Mouse (Mus musculus) liver, embryonic 15.5 days (tissue): ENCODE measurements at regions not wholly inside any gene's neighbourhood (a gene's known extent, or its start where the extent isn't known, plus 50 kb on each side); places are given as distances from the start of the nearest gene placed in this dataset.

Source experiments
- ATAC-seq: fragments of 200-750 bp; cut with Nextera tagmentation; 2 replicates; pipeline ENCODE4 v1.8.0; 2017; ENCODE audit warnings: moderate number of reproducible peaks, mild to moderate bottlenecking, moderate library complexity; ENCODE audit not compliant: insufficient read depth
- H3K27ac ChIP-seq: fragments of 300-500 bp; sonication (generic); replicated peaks from 2 replicates; pipeline ENCODE4 v1.5.1; 2015; ENCODE audit warnings: mild to moderate bottlenecking, inconsistent platforms
- H3K27me3 ChIP-seq: fragments of 300-500 bp; sonication (generic); 2 replicates; pipeline ENCODE4 v1.6.1; 2015; ENCODE audit warnings: mild to moderate bottlenecking, inconsistent platforms
- H3K36me3 ChIP-seq: fragments of 300-500 bp; sonication (generic); replicated peaks from 2 replicates; pipeline ENCODE4 v1.6.1; 2015; ENCODE audit warnings: moderate library complexity, mild to moderate bottlenecking, inconsistent platforms
- H3K4me1 ChIP-seq: fragments of 300-500 bp; sonication (generic); replicated peaks from 2 replicates; pipeline ENCODE4 v1.6.1; 2015; ENCODE audit warnings: inconsistent platforms
- H3K4me2 ChIP-seq: fragments of 300-500 bp; sonication (generic); 2 replicates; pipeline ENCODE4 v1.6.1; 2015; ENCODE audit warnings: moderate library complexity, mild to moderate bottlenecking, inconsistent platforms
- H3K4me3 ChIP-seq: fragments of 300-500 bp; sonication (generic); replicated peaks from 2 replicates; pipeline ENCODE4 v1.5.1; 2015; ENCODE audit warnings: mild to moderate bottlenecking, inconsistent platforms
- H3K9ac ChIP-seq: fragments of 300-500 bp; sonication (generic); 2 replicates; pipeline ENCODE4 v1.6.1; 2015; ENCODE audit warnings: moderate library complexity, mild to moderate bottlenecking, inconsistent platforms
- H3K9me3 ChIP-seq: fragments of 300-500 bp; sonication (generic); replicated peaks from 2 replicates; pipeline ENCODE4 v1.6.1; 2016; ENCODE audit warnings: inconsistent platforms
- WGBS: fragments of 180-500 bp; shearing (Covaris S2); methylation state at CpG from one replicate; pipeline ENCODE4 v1.1.7; 2015; ENCODE audit warnings: mixed read lengths; ENCODE audit not compliant: insufficient replicate concordance; 5-methylcytosine and 5-hydroxymethylcytosine counted together

DNA sequence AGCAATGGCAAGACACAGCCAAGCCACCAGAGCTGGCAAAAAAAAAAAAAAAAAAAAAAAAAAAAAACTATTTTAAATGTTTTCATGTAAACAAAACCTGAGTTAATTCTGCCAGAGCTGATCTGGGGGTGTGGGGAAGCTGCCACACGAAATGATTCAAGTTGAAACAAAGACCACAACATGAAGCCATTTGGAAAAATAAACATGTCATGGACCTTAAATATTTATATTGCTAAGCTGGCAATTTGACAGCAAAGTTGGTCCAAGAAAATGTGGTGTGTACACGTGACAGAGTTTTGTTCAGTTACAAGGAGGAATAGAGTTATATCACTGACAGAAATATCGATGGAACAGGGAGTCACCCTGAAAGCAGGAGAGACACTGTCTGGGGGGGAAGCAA is 67.1 kb upstream of the Cdh5 start:
- Histone ChIP-seq H3K27ac (no peak overlapping the region), H3K36me3 (no peaks in the 10 kb centered on the region), H3K4me2 (no peak overlapping the region), H3K9me3 (no peaks in the 10 kb centered on the region), H3K4me1 (no peaks in the 10 kb centered on the region), H3K4me3 (no peak overlapping the region), H3K27me3 (no peaks in the 10 kb centered on the region), H3K9ac (no peak overlapping the region)
- ATAC-seq, result no peak
- 48% methylated on average over 3 of the region's 3 CpGs for WGBS

DNA sequence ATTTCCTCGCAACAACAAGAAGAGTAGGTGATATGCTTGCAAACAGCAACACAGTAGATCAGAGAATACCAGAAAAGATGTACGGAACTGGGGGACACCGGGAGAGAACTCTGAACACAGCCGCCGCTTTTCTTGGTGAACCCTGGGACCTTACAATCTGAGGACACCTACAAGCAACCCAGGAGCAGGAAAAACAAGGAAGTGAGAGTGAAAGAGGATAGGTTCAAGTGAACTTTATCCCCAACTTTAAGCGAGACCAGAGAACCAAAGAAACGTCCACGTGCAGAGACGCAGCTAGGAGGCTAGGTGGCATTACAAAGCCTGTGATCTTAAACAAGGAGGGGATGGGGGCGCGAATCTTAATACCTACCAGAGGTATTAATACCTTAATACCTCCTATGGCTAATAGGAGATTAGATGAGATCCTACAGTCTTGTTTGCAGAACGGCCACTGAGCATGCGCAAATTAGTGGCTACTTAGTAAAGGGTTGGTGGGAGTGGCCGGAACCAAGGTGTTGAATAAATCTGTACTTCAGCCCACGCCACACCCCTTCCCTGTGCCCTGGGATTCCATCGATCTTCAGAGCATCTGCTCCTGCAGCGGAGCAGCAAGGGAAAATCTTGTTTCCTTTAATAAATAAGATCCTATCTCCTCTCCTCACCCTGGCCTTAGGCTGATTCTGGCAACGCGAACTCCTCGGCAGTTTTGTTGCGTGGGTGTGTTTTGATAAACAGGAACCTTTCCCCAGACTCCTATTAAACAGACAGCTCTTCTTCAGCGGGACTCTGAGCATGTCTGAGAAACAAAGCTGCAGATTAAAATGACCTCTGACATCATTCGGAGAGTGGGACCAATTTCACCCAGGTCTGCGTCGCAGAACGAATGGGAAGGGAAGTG is 64.6 kb upstream of the Cdh5 start:
- WGBS, result 64% methylated on average over 26 of the region's 26 CpGs
- ATAC-seq, result no peak

DNA sequence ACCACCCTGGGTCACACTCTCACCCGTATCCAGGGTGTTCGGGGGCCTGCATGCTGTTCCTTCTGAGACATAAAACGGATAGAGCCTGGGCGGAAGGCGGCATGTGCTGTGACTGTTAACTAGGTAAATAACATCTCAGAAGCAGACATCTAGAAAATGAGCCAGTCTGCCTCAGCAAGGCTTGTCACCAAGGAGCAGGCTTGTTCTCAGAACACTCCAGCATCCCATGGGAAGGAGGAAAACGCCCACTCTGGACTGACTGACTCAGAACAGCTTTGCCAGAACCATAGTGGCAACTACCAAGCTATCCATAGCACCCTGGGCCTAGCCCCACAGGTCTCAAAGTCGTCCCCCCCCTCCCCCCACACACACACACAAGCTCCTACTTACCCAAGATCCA is 63.8 kb upstream of the Cdh5 start:
- Histone ChIP-seq H3K9me3 (no peaks in the 10 kb centered on the region), H3K4me3 (no peak overlapping the region), H3K9ac (no peak overlapping the region), H3K4me2 (no peak overlapping the region), H3K27me3 (no peaks in the 10 kb centered on the region), H3K4me1 (no peaks in the 10 kb centered on the region), H3K36me3 (no peaks in the 10 kb centered on the region), H3K27ac (no peak overlapping the region)
- WGBS, result 63% methylated on average over 7 of the region's 7 CpGs
- no peak for ATAC-seq

More for the DNA sequence above, 64.6 kb upstream of the Cdh5 start:
- H3K4me2 ChIP-seq, result no peak overlapping the region
- H3K9ac ChIP-seq, result no peak overlapping the region
- no peaks in the 10 kb centered on the region for H3K4me1 ChIP-seq
- no peak overlapping the region for H3K27ac ChIP-seq
- no peak overlapping the region for H3K4me3 ChIP-seq
- no peaks in the 10 kb centered on the region for H3K9me3 ChIP-seq
- H3K36me3 ChIP-seq, result no peaks in the 10 kb centered on the region
- no peaks in the 10 kb centered on the region for H3K27me3 ChIP-seq

DNA sequence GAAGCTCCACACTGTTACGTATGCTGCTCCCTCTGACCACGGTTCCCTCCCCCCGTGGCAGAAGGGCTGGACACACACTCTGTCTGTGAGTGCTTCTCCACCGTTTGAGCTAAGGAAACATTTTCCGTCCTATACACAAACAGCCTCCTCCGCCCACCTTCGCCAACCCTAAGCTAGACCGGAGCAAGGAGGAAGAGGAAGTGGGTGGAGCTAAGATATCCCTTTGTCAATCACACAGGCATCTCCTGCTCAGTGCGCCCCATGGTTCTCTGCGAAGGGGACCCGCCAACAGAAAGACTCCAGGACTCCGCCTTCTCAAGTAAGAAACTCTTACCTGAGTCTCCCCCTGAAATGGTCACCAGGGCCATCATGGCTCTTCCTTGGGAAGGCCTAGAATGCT is 61.9 kb upstream of the Cdh5 start:
- Histone ChIP-seq H3K27ac (no peak overlapping the region), H3K9me3 (no peaks in the 10 kb centered on the region), H3K36me3 (no peaks in the 10 kb centered on the region), H3K4me1 (no peaks in the 10 kb centered on the region), H3K4me3 (no peak overlapping the region), H3K9ac (no peak overlapping the region), H3K4me2 (peak overlapping the region; percentile 15; the same call in 1 of the 2 replicates), H3K27me3 (no peaks in the 10 kb centered on the region)
- ATAC-seq, result no peak
- WGBS, result 23% methylated on average over 12 of the region's 12 CpGs

DNA sequence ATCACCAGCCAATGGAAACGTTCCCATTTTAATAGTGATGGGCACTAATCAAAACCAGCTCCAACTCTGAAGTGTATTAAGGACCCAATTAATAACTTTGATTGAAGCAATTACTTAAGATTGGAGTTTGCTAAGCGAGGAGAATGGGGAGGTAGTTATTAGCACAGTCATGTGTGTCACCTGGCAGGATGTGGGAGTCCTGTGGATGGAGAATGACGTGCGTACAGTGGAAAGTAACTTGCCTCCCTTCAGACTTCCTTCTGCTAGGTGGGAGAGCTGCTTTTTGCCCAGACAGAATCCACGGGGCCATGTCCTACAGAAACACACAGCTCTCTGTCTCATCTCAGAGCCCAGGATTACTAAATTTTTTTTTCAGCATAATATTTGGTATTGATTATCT is 59.9 kb upstream of the Cdh5 start:
- Histone ChIP-seq H3K4me2 (no peak overlapping the region), H3K4me1 (no peaks in the 10 kb centered on the region), H3K36me3 (no peaks in the 10 kb centered on the region), H3K9ac (no peak overlapping the region), H3K27ac (no peak overlapping the region), H3K4me3 (no peak overlapping the region), H3K27me3 (no peaks in the 10 kb centered on the region), H3K9me3 (no peaks in the 10 kb centered on the region)
- ATAC-seq, result no peak
- 53% methylated on average over 5 of the region's 5 CpGs for WGBS

DNA sequence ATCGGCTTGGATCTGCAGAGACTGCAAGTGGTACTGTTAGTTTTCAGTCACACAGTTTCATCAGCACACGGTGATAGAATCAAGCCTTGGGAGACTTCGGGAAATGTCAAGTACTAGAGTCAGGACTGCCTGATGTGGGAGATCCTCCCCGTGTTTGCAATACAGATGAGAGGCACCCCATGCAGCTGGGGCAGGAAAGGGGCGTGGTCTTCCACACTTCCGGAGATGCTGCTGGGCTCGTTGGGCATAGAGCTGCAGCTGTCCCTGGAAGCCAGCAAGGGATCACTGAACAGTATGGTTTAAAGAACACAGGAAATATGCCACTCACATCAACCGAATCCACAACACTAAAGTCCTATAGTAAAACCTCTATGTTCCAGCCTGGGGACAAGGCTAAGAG is 59.0 kb upstream of the Cdh5 start:
- Histone ChIP-seq H3K36me3 (no peaks in the 10 kb centered on the region), H3K27ac (no peak overlapping the region), H3K27me3 (no peaks in the 10 kb centered on the region), H3K9ac (no peak overlapping the region), H3K9me3 (no peaks in the 10 kb centered on the region), H3K4me2 (no peak overlapping the region), H3K4me1 (no peaks in the 10 kb centered on the region), H3K4me3 (no peak overlapping the region)
- no peak for ATAC-seq
- 4% methylated on average over 8 of the region's 8 CpGs for WGBS

DNA sequence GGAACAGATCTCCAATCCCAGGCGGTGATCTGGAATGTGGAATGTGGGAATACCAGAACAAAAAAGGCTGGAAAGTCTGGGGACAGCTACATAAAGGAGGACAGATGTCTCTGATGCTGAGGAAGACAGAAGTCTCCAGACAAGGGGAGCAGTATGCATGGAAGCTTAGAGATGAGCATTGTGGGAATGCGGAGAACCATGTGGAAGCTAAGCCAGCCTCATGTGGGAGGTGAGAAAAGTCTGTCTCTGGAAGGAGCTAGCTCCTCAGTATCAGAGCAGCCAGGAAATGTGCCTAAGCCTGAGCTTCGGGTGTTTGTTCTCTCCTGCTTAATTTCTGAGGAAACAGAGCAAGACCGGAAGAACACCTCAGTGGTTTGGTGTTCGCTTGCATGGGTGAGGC is 53.4 kb upstream of the Cdh5 start:
- no peak for ATAC-seq
- no peak overlapping the region for H3K27ac ChIP-seq
- no peak overlapping the region for H3K4me3 ChIP-seq
- no peaks in the 10 kb centered on the region for H3K9me3 ChIP-seq
- no peak overlapping the region for H3K9ac ChIP-seq
- no peaks in the 10 kb centered on the region for H3K27me3 ChIP-seq
- WGBS, result 44% methylated on average over 5 of the region's 5 CpGs
- H3K4me1 ChIP-seq, result no peaks in the 10 kb centered on the region
- no peaks in the 10 kb centered on the region for H3K36me3 ChIP-seq
- no peak overlapping the region for H3K4me2 ChIP-seq

DNA sequence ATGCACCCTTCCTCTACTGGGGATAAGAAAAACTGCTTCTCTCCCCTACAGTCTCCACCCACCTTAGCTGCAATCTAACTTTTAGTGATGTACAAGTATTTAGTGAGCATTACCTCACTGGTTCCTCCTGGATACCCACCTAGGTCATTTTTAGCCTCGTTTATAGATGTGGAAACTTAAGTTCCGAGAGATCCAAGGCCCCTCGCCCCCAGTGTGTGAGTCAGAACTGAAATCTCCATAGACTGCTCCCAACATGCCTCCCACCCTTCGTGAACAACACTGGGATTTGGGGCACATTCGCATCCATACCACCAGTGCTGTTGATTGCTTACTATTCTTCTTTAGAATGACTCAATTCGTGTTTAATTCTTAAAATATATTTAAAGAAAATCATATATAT is 52.2 kb upstream of the Cdh5 start:
- ATAC-seq, result no peak
- Histone ChIP-seq H3K9ac (no peak overlapping the region), H3K9me3 (no peaks in the 10 kb centered on the region), H3K4me1 (no peaks in the 10 kb centered on the region), H3K27ac (no peak overlapping the region), H3K4me3 (no peak overlapping the region), H3K27me3 (no peaks in the 10 kb centered on the region), H3K4me2 (no peak overlapping the region), H3K36me3 (no peaks in the 10 kb centered on the region)
- WGBS, result 58% methylated on average over 6 of the region's 6 CpGs

DNA sequence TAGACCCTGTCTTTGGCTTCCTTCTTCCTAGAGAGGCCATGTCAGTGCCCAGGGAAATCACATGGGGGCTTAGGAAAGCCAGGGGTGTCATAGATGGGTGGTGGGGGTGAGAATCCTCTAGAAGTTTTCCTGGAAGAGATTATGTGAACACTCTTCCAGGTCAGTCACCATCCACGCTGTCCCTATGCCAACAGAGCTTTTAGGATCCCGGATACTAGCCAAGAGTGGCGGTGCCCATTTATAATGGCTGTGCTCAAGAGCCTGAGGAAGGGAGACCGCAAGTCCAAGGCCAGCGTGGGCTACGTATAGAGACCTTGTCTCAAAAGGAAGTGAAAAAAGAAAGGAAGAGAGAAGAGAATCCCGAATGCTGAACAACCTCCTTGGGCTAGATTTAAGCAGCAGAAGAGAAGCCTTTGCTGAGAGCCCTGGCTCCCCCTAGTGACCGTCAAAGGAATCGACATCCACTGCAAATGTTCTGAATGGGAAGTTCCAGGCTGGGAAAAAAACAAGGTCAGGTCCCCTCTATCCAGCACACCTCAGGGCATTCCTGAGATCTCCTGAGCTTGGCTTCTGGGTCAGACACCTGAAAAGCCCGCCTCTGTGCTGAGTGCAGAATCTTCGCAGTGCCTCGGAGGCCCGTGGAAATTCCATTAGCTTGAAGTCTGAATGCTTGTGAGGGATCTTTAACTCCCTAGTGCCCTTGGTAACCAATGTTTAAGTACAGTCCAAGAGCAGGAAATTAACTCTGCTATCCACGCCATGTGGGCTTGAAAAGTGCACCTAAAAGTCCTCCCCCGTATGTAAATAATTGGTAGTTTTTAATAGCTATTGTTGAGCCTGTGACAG is 50.5 kb upstream of the Cdh5 start:
- ATAC-seq, result no peak
- H3K4me3 ChIP-seq, result no peak overlapping the region
- no peak overlapping the region for H3K9ac ChIP-seq
- no peak overlapping the region for H3K4me2 ChIP-seq
- no peak overlapping the region for H3K27ac ChIP-seq
- no peaks in the 10 kb centered on the region for H3K4me1 ChIP-seq
- WGBS, result 23% methylated on average over 15 of the region's 15 CpGs
- H3K36me3 ChIP-seq, result no peaks in the 10 kb centered on the region
- H3K27me3 ChIP-seq, result no peaks in the 10 kb centered on the region
- no peaks in the 10 kb centered on the region for H3K9me3 ChIP-seq

DNA sequence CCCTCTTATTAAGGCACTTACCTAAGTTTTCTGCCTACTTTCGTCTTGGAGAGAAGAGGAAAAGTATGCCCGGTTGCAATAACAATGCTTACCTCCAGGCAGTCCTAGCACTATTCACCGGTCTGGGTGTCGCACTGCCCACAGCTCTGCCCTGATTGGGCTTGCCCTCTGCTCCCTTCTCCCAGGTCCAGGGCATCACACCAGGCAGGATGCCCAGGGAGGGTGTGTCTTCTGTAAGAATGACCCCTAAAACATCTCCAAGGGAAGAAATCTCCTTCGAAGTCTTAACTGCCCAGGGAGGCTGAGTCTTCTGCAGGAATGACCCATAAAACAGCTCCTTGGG is 49.9 kb upstream of the Cdh5 start:
- ATAC-seq, result no peak
- Histone ChIP-seq H3K27me3 (no peaks in the 10 kb centered on the region), H3K4me1 (no peaks in the 10 kb centered on the region)

More for the DNA sequence above, 49.9 kb upstream of the Cdh5 start:
- no peak overlapping the region for H3K4me3 ChIP-seq
- H3K4me2 ChIP-seq, result no peak overlapping the region
- no peak overlapping the region for H3K9ac ChIP-seq
- H3K27ac ChIP-seq, result no peak overlapping the region
- no peaks in the 10 kb centered on the region for H3K9me3 ChIP-seq
- no peaks in the 10 kb centered on the region for H3K36me3 ChIP-seq
- 54% methylated on average over 5 of the region's 5 CpGs for WGBS
